Mouse (Mus musculus) layer of hippocampus, adult 9-11 months (tissue): Measurements from ENCODE around the gene Jtb.
"Not testable (repeated sequence)": the region's sequence is repeated elsewhere in the genome, so short reads cannot be mapped to it uniquely, and the experiment has no call there.

Experiments used
- DNase-seq: peaks from one replicate; pipeline ENCODE4 v3.0.0; 2022

The Jtb gene

DNA sequence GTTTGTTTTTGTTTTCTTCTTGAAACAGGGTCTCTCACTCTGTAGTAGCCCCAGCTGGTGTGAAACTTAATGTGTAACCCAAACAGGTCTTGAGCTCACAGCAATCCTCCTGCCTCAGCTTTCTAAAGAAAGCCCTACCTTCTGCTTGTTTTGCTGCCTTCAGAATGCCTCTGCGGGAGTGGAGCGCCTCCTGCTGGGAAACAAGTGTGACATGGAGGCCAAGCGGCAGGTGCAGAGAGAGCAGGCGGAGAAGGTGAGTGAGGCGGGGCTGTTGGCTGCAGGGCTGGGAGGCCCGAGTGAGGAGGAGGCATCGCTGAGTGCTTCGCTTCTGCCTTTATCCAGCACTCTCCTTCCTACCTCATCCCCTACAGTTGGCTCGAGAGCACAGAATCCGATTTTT lies 7.1 kb upstream of the Jtb start:
- DNase-seq, result no peak

DNA sequence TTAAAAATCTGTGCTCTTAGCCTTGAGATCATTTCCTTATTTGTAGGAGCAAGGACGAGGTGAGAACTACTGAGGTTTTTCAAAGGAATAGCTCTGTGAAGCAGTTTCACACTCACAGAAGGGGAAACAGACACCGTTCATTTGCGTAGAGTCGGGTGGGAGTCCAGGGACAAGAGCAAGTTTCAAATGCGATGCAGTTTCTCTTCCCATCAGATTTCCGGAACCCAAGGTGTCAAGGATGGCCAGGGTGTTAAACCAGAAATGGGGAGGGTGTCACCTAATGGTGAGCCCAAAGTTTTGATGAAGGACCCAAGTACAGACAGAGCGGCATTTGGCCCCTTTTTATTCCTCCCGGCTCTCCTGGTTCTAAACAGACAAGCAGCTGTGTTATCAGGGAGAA lies 322 bp upstream of the Jtb start:
- DNase-seq, result no peak

- no peak for DNase-seq
These were observed 9.9 kb downstream of the Jtb start for GRCm38 (mm10) chr3:90241251-90241650.

DNA sequence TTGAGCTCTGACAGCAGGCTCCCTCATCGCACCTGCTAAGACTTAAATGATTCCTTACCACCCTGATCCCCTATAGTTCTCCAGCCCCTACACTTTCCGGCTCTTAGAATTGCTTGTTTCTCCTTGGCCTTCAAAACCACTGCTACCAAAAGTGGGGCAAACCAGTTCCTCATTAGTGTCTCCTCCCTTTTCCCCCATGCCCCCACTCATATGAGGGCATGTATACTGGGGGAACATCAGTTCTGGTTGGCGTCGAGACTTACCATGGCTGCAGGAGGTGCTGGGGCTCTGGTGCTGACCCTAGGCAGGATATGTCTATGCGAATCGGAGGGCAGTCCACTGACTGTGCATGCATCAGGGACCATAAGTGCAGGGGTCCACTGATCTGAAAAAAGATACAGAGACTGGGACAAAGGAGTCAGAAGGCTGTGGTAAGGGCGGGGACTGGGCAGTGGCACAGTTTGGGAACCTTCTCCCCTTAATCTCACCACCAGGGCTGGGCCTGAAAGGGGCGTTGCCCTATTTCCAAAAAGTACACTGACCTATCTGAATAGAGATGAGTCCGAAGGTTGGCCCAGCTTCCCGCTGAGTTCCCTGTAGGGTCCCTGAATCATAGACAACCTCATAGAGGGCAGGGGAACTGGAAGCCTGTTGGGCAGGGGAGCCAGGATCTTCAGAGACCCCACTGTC lies 10.4 kb downstream of the Jtb start:
- no peak for DNase-seq

DNA sequence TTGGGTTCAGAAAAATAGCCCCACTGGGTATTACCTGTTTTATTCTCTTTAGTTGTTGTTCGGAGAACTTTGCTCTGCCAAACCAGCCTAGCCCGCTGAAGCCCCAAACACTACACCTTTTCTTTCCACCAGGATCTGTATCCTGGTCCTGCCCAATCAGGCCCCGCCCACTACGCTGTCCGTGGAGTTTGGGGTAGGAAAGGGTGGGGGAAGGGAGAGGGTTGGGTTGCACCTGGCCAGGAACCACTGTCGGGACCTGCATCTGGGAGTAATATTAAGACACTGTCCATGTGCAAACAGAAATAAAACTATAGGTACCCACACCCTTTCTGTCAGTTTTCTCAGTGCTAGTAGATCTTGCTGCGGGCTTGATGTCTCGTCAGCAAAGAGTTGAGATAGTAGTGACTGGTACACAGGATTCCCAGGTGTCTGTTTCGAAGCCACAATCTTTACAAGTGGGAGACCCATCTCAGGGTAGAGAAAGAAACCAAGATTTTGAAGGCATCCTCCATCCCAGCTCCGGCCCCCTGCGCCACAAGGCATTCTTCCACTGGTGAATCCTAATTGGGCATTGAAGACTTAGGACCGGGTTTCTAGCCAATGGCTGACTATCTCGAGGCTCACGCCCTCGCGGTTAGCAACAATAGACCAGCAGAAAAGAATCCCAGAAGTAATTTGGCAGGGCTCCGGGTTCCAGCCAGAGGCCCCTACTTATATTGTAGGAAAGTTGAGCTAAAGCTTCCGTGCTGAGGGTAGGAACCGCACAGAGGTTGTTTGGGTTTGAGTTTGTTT lies 11.8 kb downstream of the Jtb start, which contains the start of gene Creb3l4:
Gene Creb3l4, minus strand, starts transcription at position 529 of the 792 bp plus-strand sequence.
- DNase-seq, result no peak

DNA sequence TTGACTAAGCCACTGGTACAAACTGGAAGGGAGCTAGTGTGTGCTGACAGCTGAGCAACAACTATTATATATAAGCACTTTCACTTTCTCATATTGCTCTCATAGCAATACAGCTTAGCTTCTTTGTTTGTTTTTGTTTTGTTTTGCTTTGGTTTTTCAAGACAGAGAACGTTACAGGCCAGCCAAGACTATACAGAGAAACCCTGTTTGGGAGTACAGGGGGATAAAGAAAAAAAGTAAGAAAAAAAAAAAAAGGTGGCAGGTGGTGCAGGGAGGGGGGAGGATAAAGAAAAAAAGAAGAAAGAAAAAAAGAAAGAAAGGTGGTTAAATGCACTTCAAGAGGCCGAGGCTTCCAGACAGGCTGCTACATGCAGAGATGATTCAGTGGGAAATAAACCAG lies 14.0 kb downstream of the Jtb start:
- DNase-seq, result no peak

DNA sequence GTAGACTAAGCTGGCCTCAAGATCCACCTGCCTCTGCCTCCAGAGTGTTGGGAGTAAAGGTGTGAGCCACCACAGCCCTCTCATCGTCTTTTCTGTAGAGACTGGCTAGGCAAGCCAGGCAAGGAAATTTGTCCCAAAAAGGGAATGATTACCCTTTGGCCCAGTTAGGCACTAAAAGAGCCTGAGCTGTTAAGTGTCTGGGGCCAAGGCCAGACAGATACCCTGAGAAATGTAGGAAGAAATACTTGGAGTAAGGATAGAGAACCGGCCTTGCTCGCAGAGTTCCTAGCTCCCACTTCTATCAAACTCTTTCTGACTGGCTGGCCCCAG lies 16.2 kb downstream of the Jtb start:
- DNase-seq, result no peak

- peak; percentile 96 for DNase-seq
These were observed 16.8 kb downstream of the Jtb start, which contains the start of gene Slc39a1 for GRCm38 (mm10) chr3:90247960-90248745. TSS of gene Slc39a1 (plus strand) at chr3:90248172.

DNA sequence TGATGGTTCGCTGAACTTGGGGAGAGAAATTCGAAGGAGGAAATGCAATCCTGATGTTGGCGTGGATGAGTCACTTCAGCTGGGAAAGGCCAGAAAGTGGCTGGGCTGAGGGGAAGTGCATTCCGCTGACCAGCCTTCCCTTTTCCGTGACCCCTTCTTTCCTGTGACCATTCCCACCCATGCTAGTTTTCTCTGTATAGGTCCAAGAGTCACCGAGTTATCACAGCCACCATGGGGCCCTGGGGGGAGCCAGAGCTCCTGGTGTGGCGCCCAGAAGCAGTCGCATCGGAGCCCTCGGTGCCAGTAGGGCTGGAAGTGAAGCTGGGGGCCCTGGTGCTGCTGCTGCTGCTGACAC lies 17.3 kb downstream of the Jtb start:
- no peak for DNase-seq

DNA sequence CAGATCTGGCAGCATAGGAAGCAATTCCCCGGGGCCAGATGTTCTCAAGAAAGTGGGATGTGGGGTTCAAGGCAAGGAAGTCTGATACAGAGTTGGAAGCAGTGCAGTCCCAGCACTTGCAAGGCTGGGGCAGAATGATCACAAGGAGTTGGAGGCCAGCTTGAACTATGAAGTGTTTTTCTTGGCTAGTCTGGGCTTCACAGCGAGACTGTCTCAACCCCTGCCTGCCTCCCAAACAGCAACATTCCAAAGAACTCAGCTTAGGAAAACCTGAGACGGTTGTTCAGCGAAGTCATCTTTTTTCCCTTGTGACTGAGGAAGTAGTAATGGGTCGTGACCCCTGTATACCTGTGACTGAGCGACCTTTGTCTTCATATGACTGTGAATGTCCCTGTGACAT lies 19.4 kb downstream of the Jtb start:
- DNase-seq, result no peak

- not testable (repeated sequence) for DNase-seq
These were observed 20.4 kb downstream of the Jtb start for GRCm38 (mm10) chr3:90251731-90252226.

- not testable (repeated sequence) for DNase-seq
These were observed 21.3 kb downstream of the Jtb start for GRCm38 (mm10) chr3:90252659-90253058.

- not testable (repeated sequence) for DNase-seq
These were observed 21.8 kb downstream of the Jtb start for GRCm38 (mm10) chr3:90253174-90253573.

- peak; percentile 99 for DNase-seq
These were observed 22.4 kb downstream of the Jtb start, which contains the start of gene Crtc2 for GRCm38 (mm10) chr3:90253653-90254418. TSS of gene Crtc2 (plus strand) at chr3:90254163.

DNA sequence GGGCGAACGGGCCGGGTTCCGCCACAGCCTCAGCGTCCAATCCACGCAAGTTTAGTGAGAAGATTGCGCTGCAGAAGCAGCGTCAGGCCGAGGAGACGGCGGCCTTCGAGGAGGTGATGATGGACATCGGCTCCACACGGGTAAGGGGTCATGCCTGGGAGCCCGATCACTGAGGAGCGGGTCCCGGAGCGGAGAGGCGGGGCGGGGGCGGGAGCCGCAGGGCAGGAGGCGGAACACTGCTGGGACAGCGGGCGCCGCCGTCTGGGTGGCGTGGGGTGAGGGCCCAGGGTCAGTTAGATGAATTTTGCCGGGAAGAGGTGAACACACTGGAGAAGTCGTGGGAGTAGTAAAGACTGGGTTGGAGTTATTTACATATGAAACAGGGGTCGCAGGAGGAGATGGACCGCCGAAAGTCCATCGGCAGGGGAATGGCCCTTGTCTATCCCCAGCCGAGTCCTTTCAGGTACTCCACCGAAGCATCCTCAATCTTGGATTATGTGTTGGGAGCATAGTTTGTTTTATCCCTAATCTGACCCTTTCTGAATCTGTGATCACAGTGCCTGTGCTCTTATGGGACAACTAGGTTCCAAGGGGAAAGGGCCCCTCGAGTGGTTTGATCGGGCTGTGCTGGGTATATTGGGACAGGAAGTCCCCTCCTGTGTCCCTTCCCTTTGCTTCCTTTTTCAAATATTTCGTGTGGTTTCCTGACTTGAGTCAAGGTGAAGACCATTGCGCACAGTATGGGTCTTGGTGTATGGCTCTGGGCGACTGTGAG lies 23.2 kb downstream of the Jtb start:
- no peak for DNase-seq

- no peak for DNase-seq
These were observed 23.8 kb downstream of the Jtb start for GRCm38 (mm10) chr3:90255194-90255565.

DNA sequence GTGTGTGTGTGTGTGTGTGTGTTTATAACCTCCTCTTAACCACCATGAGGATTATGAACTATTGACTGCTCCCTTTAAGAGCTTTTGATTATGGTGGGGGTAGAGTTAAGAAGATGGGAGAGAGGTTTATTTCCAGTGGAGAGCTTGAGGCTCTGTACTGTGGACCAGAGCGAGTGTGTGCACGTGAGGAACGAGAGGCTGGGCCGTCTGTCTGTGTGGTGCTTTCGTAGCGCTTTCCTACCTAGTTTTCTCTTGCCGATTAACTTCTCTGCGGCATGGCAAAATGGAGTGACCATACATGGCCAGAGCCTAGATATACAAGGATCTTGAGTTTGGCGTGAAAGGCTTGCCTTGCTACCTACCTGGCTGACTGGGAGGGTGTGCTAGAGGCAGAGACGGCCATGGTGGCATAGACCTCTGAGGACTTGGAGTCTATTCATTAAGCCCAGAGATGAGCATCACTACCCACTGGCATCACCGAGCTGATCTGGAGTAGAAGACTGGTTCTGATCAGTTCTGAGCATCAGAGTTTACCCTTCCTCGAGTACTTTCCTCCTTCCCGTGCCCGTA lies 24.5 kb downstream of the Jtb start:
- DNase-seq, result no peak

DNA sequence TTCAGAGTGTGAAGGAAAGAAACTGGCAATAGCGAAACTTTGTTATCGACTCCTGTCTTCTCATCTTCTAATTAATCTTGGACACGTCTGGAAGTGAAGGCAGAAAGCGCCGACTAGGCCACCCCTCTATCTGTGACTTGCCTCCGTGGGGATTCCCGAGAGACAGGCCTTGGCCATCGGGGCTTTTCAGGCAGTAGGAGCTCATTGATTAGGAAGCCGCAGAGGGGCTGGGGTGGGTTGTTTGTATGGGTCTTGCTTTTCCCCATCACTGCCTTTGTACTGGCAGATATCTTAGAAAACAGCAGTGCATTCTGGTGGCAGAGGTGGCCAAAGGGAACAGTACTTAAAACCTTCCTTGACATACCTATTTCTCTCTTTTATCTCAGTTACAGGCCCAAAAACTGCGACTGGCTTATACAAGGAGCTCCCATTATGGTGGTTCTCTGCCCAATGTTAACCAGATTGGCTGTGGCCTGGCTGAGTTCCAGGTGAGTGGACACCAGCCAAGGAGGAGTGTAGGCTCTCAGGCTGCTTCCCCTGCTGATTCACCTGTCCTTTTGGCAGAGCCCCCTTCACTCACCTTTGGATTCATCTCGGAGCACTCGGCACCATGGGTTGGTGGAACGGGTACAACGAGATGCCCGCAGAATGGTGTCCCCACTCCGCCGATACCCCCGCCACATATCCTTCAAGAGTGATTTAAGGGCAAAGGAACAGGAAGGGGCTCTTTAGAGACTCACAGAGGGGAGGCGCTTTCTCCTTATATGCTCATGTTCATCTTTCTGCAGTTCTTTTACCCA lies 25.5 kb downstream of the Jtb start:
- DNase-seq, result no peak

DNA sequence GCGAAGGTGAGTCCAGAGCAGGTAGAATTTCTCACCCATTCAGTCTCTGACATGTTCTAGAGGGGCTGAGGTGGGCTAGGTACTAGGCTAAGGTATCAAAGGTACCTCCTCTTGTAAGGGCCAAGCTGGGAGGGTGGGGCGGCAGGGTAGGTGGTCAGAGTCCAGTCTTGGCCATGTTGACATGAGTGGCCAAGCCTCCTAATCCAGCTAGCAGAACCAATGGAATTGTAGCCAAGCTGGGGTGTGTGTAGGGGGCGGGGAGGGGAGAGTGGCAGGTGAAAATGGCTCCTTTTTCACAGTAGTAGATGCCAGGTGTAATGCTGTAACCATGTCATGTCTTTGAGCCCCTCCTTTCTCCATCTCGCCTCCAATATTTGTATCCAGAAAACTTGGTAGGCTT lies 27.1 kb downstream of the Jtb start:
- DNase-seq, result no peak

- DNase-seq, result no peak
These were observed 31.8 kb downstream of the Jtb start for GRCm38 (mm10) chr3:90263121-90263771.
